In the genomic region with DNA sequence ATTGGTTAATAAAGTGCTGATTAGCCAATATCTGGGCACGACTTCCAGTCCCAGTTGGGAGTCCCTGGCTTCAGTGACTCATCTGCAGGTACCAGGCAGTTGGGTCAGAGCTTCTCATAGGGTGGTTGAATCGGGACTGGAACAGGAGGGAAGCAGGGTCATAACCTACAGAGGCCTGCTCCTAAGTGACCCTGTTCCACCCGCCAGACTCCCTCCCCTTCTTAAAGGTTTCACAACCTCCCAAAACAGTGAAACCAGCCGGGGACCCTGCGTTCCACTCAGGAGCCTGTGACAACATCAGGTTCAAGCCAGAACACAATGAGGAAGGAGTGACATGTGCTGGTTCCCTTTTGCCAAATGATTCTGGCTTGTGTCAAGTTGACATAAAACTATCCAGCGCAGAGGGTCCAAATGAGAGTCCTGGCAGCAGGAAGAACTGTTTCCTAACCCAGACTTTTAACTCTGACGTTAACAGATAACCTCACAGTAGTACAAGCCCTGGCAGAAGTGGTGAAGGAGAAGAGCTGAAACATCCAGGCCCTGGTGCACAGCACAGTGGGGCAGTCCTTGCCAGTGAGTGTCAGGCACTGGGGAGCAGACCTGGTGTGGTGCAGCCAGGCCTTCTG, we compare ENCODE assay signal across 19 mouse cellular contexts.
DNase-seq lines count a peak whose midpoint lies in the region.
"Had no signal": no experiment of that assay in that cellular context is flagged by ENCODE, and none has a peak within 500 bp of the region (broad histone marks: within the 10 kb centered on the region; RNA-seq: fewer than 3 reads in every experiment).

No protein-coding gene starts in this region.

- DNase-seq in gastrocnemius, adult 18-20 months (ENCODE audit: low spot score): peak; percentile 3
- no peak for DNase-seq in gastrocnemius, postnatal 14 days
- peak; percentile 14 to 40 for DNase-seq in heart, adult 9 months (ENCODE audit: low spot score in 2 of 2)
- DNase-seq in heart, postnatal 14 days: no peak
- peak; percentile 0 for DNase-seq in lung, postnatal 36 days
- DNase-seq in lung, postnatal 14 days: no peak
- no peak for DNase-seq in left cerebral cortex, adult 8-10 months (ENCODE audit: low spot score in 2 of 2)
- DNase-seq in left cerebral cortex, postnatal 10 days (ENCODE audit: extremely low spot score in 1 of 2, low spot score in 2 of 2): no peak
- DNase-seq: cerebellum, adult 2 months; cerebellum, postnatal 14 days; forebrain, postnatal 0 days; gastrocnemius, postnatal 10 days; kidney, adult 8-10 months; kidney, postnatal 4 days; liver, embryonic 13.5 days; lung, adult 2 months; lung, postnatal 10 days; thymus, adult 18-20 months; thymus, postnatal 25 days had no signal

- intact Hi-C loops in gastrocnemius, postnatal 14 days (cut with DNase I; ENCODE audit: low total_unique reads): no loop called here
- intact Hi-C loops in heart, postnatal 14 days (cut with DNase I): no loop called here
- intact Hi-C loops in left cerebral cortex, postnatal 10 days (cut with DNase I): no loop called here

Comparison
In these comparisons a context has a peak if more than half of its experiments do, and no peak if none do; other contexts are left out.
1. DNase-seq: peak in gastrocnemius, adult 18-20 months (single experiment), heart, adult 9 months (2 of 2) and lung, postnatal 36 days (single experiment); none in gastrocnemius, postnatal 14 days (single experiment), heart, postnatal 14 days (0 of 2), lung, postnatal 14 days (single experiment), left cerebral cortex, adult 8-10 months (0 of 2) and left cerebral cortex, postnatal 10 days (0 of 2).